Mouse (Mus musculus) E14TG2a.4 (cell line): ENCODE data around the gene Zbtb20.

Experiments
- CTCF ChIP-seq: conservative IDR thresholded peaks from 2 replicates; pipeline ENCODE4 v1.5.1; 2014; ENCODE audit warnings: low read length
- NANOG ChIP-seq: IDR thresholded peaks from 2 replicates; pipeline ENCODE4 v1.6.1; 2014; ENCODE audit warnings: borderline replicate concordance, low read length, mixed read lengths
- POU5F1 ChIP-seq: IDR thresholded peaks from 2 replicates; pipeline ENCODE4 v1.6.1; 2014; ENCODE audit warnings: low read length, borderline replicate concordance

DNA sequence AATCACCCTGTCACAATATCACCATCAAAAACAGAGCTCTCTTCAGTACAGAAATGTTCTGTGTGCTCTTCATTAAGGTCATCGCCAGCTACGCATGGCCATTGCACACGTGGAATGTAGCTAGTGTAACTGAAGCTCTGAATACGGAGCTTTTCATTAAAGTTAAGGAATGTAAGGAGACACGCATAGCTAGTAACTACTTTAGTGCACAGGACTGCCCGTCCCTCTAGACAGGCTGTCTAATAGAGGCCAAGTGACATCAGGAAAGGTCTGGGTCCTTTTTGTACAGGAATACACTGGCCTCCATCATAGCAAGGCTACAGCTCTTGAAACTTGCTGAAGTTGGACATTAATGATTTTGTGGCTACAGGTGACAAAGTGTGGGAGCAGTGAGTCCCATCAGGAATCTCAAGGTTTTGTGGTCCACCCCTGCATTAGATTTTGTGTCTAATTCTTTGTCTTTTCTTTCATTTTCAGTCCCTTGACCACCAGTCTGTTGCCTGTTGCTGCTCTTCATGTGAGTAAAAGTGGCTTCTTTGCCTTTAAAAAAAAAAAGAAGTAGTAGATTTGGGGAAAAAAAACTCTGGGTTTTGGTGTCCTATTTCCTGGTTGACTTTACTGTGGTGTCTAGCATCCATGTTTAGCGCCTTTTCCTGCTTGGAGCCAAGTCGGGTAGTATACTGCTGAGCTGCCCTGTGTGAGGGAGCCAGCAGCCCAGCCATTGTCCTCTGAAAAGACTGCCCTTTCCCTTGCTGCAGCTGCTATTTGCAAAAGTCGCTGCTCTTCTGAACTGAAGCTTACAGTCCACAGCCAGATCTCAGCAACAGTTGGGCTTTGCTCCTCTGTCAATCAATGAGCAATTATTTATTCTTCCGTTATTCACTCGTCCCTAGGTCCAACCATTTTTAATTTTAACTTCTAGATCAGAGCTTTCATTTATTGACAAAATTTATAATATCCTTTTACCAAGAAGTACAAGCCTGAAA is 587.1 kb downstream of the Zbtb20 start:
- TF ChIP-seq CTCF, result no peak
- TF ChIP-seq POU5F1, result no peak
- TF ChIP-seq NANOG, result no peak
